Mouse (Mus musculus): Measurements from ENCODE around the gene Pum1. TPM values are rescaled to one million over a fixed set of nuclear protein-coding genes. Genes with fewer than 3 reads are reported as not detected.

Gene Pum1
- polyA plus RNA-seq, 1 experiment from 2014 or later = 123 TPM

GRCm38 (mm10) chr4:130820594-130821255 lies 157.6 kb downstream of the Pum1 start:
- Histone ChIP-seq H3K9ac (replicated peaks) (no peak overlapping the region), H3K4me2 (no peak overlapping the region), H3K27ac (0 out of 2 replicates have a peak overlapping the region, but pooled peaks have one; percentile 29), H3K9me3 (no peaks in the 10 kb centered on the region), H3K36me3 (peaks cover 66% of the 10 kb centered on the region), H3K27me3 (no peaks in the 10 kb centered on the region), H3K4me1 (replicated peaks) (no peaks in the 10 kb centered on the region), H3K4me3 (replicated peaks) (no peak overlapping the region)
- WGBS = 83% methylated on average over 7 of the region's 7 CpGs
- ATAC-seq (ENCODE audit: insufficient number of reproducible peaks, insufficient read depth, low FRiP score, low TSS enrichment, low read depth) = no peak

GRCm38 (mm10) chr4:130828851-130829673 lies 165.9 kb downstream of the Pum1 start:
- Histone ChIP-seq H3K27me3 (no peaks in the 10 kb centered on the region), H3K4me2 (peak overlapping the region; percentile 41), H3K27ac (peak overlapping the region; percentile 86), H3K9ac (replicated peaks) (0 out of 2 replicates have a peak overlapping the region, but pooled peaks have one; percentile 37), H3K4me1 (replicated peaks) (peaks cover 24% of the 10 kb centered on the region), H3K9me3 (no peaks in the 10 kb centered on the region), H3K36me3 (peaks cover 23% of the 10 kb centered on the region), H3K4me3 (replicated peaks) (peak overlapping the region; percentile 15; the same call in 1 of the 2 replicates)
- 11% methylated on average over 18 of the region's 18 CpGs for WGBS
- ATAC-seq (ENCODE audit: insufficient number of reproducible peaks, insufficient read depth, low FRiP score, low TSS enrichment, low read depth) = peak; percentile 37; the same call in 1 of the 2 replicates

Other genes starting within 250 kb of the Pum1 start
- gene Nkain1, start 89.1 kb upstream of the Pum1 start, polyA plus RNA-seq (2016; fragmentation: Nextera tagmentation; extraction: Ambion mirVana) = 4.0 and 5.2 TPM in 2 replicates
- gene Sdc3, start 129.2 kb downstream of the Pum1 start, polyA plus RNA-seq (2016; fragmentation: Nextera tagmentation; extraction: Ambion mirVana) = 30.6 and 42.1 TPM in 2 replicates
- 16.2 and 18.6 TPM in 2 replicates for gene Laptm5, start 249.8 kb downstream of the Pum1 start, polyA plus RNA-seq (2016; fragmentation: Nextera tagmentation; extraction: Ambion mirVana)

All from limb, embryonic 12.5 days (tissue).